Mouse (Mus musculus): ENCODE measurements around the gene Ednra.
A peak's percentile ranks its signal among the peaks of the same experiment; 100 is the strongest.

Gene Ednra

DNA sequence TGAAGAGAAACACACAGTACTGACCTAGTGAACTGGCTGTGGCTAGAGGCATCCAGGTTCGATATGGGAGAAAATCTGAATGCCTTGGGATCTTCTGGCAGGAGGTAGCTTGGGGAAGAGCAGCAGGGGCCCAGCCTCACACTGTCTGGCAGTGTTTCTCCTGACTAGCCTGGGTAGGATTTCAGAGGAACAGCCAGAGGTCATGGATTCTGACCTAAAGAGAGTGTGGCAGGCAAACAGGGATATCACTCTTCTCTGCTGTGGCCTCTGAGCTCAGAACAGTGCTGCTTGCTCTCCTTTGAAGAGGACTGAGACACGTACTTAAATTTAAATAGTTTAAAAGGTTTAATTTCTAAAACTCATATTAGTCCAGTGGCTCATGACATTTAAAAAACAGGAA lies 7.2 kb downstream of the Ednra start:
- DNase-seq: peak in 1 of 2 experiments; percentile 37

DNA sequence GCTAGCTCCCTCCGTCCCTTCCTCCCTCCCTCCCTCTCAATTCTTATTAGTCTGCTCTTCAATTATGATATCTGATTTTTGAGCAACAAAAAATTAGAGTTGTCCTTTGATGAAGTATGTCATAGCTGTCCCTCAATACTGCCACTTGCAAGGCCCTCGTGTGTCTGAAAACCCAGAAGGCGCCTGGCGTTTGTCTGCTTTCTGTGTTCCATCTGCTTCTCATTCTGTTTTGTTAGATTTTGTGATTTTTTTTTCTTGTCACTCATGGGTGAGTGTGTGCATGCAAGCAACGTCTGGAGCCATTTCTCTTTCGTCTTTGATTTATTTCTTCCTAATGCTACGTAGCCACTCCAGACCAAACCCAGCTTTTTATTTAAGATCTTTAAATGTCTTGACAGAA lies 9.8 kb downstream of the Ednra start:
- DNase-seq: no peak

- DNase-seq: no peak
Observed at GRCm38 (mm10) chr8:77713688-77714087, 10.6 kb downstream of the Ednra start.

DNA sequence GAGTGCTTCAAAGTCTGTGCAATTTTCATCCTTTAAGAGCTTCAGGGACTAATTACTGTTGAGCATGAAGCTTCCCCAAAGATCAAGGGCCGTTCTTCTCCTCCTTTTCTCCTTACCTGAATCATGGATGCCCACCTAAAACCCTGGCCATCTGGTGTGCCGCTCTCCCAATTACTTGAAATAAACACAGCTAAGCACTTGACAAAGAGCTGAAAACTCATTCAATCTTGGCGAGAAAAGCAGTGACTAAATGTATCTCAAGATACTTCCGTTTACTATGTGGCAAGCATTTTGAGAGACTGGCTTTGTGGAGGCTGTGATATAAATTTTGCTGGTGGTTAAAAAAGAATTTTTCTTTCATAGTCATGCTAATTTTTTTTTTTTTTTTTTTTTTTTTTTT lies 19.5 kb downstream of the Ednra start:
- DNase-seq: no peak

- DNase-seq: no peak
Observed at GRCm38 (mm10) chr8:77698028-77698427, 26.2 kb downstream of the Ednra start.

DNA sequence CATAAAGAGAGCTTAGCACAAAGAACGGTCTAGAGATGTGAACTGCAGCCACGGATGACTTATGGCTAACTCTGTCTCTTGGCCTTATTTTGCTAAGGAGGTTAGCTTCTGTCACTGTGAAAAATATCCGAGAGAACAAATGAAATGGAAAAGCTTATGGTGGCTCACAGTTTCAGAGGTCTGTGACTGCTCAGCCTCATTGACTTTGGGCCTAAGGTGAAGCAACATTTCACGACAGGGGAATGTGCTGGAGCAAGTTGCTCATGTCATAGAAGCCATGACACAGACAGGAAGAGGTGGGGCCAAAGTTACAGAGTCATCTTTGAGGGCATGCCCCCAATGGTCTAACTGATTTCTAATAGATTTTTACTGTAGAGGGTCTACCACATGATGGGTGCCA lies 28.1 kb downstream of the Ednra start:
- DNase-seq: no peak

- peak in 1 of 2 experiments; percentile 49 for DNase-seq
Observed at GRCm38 (mm10) chr8:77695486-77696058, 28.7 kb downstream of the Ednra start.

GRCm38 (mm10) chr8:77695070-77695469 lies 29.2 kb downstream of the Ednra start:
- no peak for DNase-seq

DNA sequence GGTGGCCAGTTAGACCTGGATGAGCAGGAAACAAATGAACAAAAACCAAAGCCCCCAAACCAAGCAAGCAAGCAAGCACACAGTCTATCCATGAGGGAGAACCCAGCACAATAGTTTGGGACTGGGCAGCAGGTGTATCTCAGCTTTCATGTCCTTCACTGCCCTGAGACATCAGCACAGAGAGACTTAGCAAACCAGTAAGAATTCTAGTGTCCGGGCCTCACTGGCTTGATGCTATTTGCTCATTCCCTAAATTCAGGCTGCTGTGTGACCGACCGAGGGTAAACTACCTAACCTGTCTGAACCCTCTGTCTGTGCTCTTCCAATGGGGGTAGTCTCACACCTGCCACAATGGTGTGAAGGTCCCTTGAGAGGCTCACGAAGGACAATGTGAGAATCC lies 29.7 kb downstream of the Ednra start:
- DNase-seq: no peak

DNA sequence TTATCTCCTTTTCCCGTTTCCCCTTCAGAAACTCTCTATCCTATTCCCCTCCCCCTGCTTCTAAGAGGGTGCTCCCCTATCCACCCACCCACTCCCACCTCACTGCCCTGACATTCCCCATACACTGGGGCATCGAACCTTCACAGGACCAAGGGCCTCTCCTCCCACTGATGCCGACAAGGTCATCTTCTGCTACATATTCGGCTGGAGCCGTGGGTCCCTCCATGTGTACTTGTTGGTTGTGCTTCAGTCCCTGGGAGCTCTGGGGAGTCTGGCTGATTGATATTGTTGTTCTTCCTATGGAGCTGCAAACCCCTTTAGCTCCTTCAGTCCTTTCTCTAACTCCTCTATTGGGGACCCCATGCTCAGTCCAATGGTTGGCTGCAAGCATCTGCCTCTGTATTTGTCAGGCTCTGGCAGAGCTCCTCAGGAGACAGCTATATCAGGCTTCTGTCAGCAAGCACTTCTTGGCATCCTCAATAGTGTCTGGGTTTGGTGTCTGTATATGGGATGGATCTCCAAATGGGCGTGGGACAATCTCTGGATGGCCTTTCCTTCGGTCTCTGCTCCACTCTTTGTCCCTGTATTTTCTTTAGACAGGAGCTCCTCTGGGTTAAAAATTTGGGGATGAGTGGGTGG lies 34.7 kb downstream of the Ednra start:
- peak in 1 of 2 experiments; percentile 30 for DNase-seq

DNA sequence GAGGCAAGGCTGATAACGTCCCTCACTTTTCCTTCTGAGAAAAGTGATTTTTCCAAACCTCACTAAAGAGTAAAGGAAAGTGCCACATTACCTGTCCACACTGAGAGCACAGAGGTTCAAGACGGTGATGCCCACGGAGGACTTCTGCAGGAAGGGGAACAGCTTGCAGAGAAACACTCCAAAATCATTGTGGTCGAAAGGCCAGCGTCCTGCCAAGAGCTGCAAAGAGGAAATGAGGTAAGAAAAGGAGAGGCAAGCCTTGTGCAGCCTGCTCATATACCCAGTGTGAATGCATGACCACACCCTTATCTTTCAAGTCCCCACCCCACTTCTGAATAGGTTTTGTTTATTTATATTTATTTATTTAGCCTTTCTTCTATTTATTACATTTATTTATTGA lies 35.3 kb downstream of the Ednra start:
- no peak for DNase-seq

GRCm38 (mm10) chr8:77684372-77684771 lies 39.9 kb downstream of the Ednra start:
- DNase-seq: no peak

DNA sequence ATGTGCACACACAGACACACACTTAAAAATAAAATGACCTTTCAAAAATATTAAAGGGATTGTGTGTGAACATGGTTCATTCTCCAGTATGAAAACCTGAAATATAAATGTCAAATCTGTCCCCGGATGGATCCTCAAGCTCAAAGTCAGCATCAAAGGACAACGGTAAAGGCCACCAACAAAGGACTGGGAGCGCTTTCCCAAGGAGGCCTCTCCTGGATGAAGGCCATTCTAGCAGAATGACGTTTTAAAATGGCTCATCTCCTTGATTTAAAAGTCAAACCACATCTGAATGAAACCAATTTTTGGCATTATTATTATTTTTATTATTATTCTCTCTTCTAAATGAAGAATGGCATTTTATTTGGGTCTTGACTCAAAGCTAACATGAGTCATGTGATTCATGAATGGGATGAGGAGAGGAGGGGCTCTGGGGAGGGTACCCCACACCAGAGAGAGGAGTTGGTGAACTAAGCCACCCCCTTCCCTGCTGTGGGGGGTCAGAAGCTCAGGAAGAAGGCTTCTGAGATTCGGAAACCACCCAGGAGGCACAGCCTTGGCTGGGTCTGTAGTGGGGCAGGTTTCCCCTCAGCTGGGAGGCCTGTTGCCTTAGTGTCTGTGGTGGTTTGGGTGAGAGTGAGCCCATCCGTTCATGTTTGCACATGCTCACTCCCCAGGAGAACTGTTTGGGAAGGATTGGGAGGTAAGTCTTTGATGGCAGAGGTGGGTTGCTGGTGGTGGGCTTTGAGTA lies 40.7 kb downstream of the Ednra start:
- no peak for DNase-seq

- no peak for DNase-seq
Observed at GRCm38 (mm10) chr8:77682008-77682934, 42.0 kb downstream of the Ednra start.

DNA sequence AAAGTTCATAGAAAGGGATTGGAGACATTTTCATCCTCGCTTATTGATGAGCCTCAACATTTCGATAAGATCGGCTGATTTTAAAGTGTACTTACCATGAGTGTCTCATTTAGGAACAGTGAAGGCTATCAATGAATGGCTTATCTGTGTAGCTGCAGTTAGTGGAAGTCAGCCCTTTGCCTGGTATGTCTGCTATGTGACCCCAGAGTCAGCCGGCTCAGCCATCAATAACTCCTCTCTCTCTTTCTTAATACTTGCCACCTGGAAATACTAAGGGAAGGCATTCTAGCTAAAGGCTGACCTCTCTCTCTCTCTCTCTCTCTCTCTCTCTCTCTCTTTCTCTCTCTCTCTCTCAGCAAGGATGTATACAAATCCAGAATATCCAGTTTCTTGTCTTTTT lies 52.2 kb downstream of the Ednra start:
- no peak for DNase-seq

GRCm38 (mm10) chr8:77670612-77671363 lies 53.5 kb downstream of the Ednra start:
- DNase-seq: no peak

- DNase-seq: no peak
Observed at GRCm38 (mm10) chr8:77667916-77668315, 56.3 kb downstream of the Ednra start.

GRCm38 (mm10) chr8:77664901-77665300 lies 59.4 kb downstream of the Ednra start:
- no peak for DNase-seq

DNA sequence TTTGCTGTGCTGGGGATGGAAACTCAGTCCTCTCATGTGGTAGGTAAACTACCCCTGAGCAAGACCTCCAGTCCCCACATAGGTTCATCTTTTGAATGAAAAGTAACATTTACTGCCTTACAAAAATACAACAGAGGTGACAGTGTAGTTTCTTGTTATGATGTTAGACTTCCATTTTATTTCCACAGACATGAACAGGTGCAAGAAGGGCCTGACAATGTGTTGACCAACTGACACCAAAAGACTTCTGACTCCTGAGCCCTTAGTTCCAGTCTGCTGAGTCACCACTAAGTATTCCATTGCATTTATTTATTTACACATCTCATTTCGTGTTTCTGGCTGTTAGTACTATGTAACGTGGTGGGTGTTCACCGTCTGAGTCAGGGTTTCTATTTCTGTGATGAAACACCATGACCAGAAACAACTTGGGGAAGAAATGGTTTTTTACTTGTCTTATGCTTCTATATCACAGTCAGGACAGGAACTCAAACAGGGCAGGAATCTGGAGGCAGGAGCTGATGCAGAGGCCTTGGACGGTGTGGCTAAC lies 64.7 kb downstream of the Ednra start:
- no peak for DNase-seq

DNA sequence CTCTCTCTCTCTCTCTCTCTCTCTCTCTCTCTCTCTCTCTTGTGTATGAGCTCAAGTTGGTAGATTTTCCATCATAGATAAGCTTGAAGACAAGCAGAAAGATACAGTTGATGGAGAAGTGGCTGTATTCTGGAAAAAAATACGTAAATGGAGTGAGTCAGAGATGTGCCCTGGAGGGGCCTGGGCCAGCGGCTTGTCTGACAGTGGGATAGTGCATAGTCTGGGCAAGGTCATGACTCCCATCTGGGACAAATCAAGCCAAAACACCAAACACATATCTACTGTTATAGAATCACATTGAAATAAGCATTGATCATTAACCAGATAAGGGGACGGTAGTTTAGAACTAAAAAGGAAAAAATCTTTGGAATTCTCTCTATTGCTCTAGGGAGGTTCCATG lies 65.9 kb downstream of the Ednra start:
- DNase-seq: no peak

DNA sequence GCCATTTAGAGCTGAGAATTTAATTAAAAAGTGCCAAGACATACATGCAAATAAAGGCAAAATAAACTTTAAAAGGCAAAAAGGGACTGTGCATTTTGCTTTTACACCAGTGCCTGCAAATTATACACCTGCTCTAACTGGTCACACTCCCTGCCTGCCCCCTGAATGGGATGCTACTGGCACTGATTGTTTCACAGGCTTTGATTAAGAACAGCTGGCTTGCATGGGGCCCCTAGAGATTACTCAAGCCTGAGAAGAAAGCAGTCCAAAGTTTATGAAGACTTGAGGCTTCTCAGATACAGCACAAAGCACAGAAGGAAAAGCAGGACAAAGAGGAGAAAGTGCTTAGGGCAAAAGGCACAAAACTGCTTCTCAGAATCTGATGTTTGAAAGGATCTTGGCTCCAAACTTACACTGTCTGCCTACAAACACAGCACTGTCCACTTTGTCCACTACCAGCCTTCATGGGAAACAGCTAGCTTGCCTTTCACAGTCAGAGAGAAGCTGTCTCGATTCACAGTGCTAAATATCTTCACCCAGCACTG lies 73.5 kb downstream of the Ednra start:
- no peak for DNase-seq

Data from lung, postnatal 4 days (tissue).